Mouse (Mus musculus) liver, adult 2 months (tissue): ENCODE measurements at regions not wholly inside any gene's neighbourhood (a gene's known extent, or its start where the extent isn't known, plus 50 kb on each side); places are given as distances from the start of the nearest gene placed in this dataset.

Experiments used
- DNase-seq: peaks from one replicate; pipeline ENCODE4 v3.0.0-alpha.2; 2011; ENCODE audit warnings: low read depth, low spot score; ENCODE audit errors: extremely low read depth
- H3K27ac ChIP-seq: fragments of 200-500 bp; replicated peaks from 2 replicates; pipeline ENCODE4 v1.5.1; 2012; ENCODE audit warnings: low read depth, mild to moderate bottlenecking, control low read depth, inconsistent platforms, low read length; ENCODE audit not compliant: insufficient read depth
- H3K27me3 ChIP-seq: fragments of 200-500 bp; 2 replicates; pipeline ENCODE4 v1.6.1; 2012; ENCODE audit warnings: mild to moderate bottlenecking, moderate library complexity, low read length, inconsistent platforms; ENCODE audit not compliant: control insufficient read depth, insufficient read depth
- H3K36me3 ChIP-seq: fragments of 200-500 bp; 2 replicates; pipeline ENCODE4 v1.6.1; 2012; ENCODE audit warnings: low read length, inconsistent platforms; ENCODE audit not compliant: control insufficient read depth, insufficient read depth
- H3K4me1 ChIP-seq: fragments of 200-500 bp; 2 replicates; pipeline ENCODE4 v1.6.1; 2011; ENCODE audit warnings: low read length; ENCODE audit not compliant: control insufficient read depth, insufficient read depth
- H3K4me3 ChIP-seq: fragments of 200-500 bp; 2 replicates; pipeline ENCODE4 v1.5.1; 2011; ENCODE audit warnings: low read depth, mild to moderate bottlenecking, control low read depth, low read length, moderate library complexity; ENCODE audit not compliant: insufficient read depth
- H3K79me2 ChIP-seq: fragments of 200-500 bp; 2 replicates; pipeline ENCODE4 v1.6.1; 2012; ENCODE audit warnings: inconsistent platforms, mild to moderate bottlenecking, low read length, moderate library complexity; ENCODE audit not compliant: control insufficient read depth, insufficient read depth
- H3K9ac ChIP-seq: fragments of 200-500 bp; 2 replicates; pipeline ENCODE4 v1.6.1; 2012; ENCODE audit warnings: low read depth, mild to moderate bottlenecking, control low read depth, inconsistent platforms, low read length
- CTCF ChIP-seq: fragments of 200-500 bp; IDR thresholded peaks from 2 replicates; pipeline ENCODE4 v1.5.1; 2011; ENCODE audit warnings: low read depth, low read length, control low read depth
- POLR2A ChIP-seq: fragments of 200-500 bp; IDR thresholded peaks from 2 replicates; pipeline ENCODE4 v1.6.1; 2011; ENCODE audit warnings: low read length, control low read depth; ENCODE audit not compliant: insufficient read depth; ENCODE audit errors: extremely low read depth
- WGBS: fragments of 180-500 bp; shearing (Covaris S2); methylation state at CpG from one replicate; pipeline ENCODE4 v1.1.7; 2018; 5-methylcytosine and 5-hydroxymethylcytosine counted together

DNA sequence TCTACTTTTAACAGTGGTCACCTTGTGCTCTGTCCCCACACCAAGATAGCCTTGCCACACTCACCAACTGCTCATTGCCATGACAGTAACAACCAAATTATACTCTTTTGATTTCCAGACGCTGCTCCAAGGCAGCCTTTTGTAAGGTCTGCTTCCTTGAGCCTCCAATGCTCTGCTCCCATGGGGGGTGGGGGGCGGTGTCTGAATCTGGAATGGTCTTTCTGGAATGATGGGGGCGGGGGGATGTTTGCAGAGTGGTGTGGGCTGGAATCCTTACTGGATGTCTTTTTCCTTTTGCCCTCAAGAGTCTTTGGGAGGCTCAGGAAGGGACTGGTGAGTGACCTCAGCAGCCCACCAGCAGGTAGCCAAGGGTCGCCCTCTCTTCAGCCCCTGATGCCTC lies 131.4 kb upstream of the Lemd2 start:
- DNase-seq, result no peak

GRCm38 (mm10) chr17:27333593-27333992 lies 129.3 kb upstream of the Lemd2 start:
- no peaks in the 10 kb centered on the region for H3K79me2 ChIP-seq
- H3K36me3 ChIP-seq, result no peaks in the 10 kb centered on the region
- H3K9ac ChIP-seq, result no peak overlapping the region
- no peak overlapping the region for H3K27ac ChIP-seq
- no peaks in the 10 kb centered on the region for H3K4me1 ChIP-seq
- H3K27me3 ChIP-seq, result no peaks in the 10 kb centered on the region
- no peak overlapping the region for H3K4me3 ChIP-seq
- TF ChIP-seq POLR2A (no peak), CTCF (no peak)
- WGBS, result 84% methylated on average over 16 of the region's 16 CpGs
- no peak for DNase-seq

More for the DNA sequence above, 131.4 kb upstream of the Lemd2 start:
- 56% methylated on average over 4 of the region's 4 CpGs for WGBS
- Histone ChIP-seq H3K36me3 (no peaks in the 10 kb centered on the region), H3K79me2 (no peaks in the 10 kb centered on the region), H3K4me3 (no peak overlapping the region), H3K4me1 (no peaks in the 10 kb centered on the region), H3K9ac (no peak overlapping the region), H3K27ac (no peak overlapping the region), H3K27me3 (no peaks in the 10 kb centered on the region)
- no peak for TF ChIP-seq POLR2A
- no peak for TF ChIP-seq CTCF

DNA sequence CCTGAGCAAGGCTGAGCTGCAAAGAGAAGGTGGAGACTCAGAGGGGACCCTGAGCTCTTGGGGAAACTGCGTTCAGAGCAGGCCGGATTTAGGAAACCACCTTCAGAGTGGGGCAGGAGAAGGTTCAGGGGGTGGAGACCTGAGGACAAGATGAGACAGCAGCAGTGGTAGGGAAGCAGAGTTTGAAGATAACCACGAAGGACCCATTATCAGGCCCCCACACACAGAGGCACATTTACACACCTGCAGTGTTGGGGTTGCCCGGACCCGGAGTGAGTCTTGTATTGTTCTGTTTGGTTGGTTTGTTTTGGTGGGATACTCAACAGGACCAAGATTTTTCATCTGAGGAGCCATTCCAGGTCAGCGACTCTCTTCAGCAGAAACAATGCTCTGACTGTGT lies 128.9 kb upstream of the Lemd2 start:
- no peak for DNase-seq
- H3K4me1 ChIP-seq, result no peaks in the 10 kb centered on the region
- H3K4me3 ChIP-seq, result no peak overlapping the region
- no peak overlapping the region for H3K9ac ChIP-seq
- no peaks in the 10 kb centered on the region for H3K36me3 ChIP-seq
- no peaks in the 10 kb centered on the region for H3K27me3 ChIP-seq
- no peaks in the 10 kb centered on the region for H3K79me2 ChIP-seq
- TF ChIP-seq POLR2A, result no peak
- TF ChIP-seq CTCF, result no peak
- H3K27ac ChIP-seq, result no peak overlapping the region
- WGBS, result 79% methylated on average over 6 of the region's 6 CpGs

DNA sequence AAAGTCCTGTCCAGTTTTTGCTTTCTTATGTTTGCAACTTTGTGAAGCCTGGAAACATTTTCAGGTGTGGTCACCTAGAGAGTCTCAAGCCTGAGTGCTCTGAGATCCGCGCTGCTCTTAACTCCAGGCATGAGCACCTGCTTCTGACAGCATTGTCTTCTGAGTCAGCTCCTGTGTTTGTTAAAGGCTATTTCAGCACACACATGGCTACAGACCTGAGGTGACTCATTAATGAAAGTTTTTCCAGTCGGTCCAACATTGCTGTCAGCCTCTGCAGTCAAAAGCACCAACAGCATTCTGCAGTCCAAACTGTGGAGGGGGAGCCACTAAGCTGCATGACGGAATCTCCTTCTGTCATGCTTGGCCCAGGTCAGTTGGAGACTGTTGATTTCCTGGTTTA lies 127.8 kb upstream of the Lemd2 start:
- no peak for DNase-seq

DNA sequence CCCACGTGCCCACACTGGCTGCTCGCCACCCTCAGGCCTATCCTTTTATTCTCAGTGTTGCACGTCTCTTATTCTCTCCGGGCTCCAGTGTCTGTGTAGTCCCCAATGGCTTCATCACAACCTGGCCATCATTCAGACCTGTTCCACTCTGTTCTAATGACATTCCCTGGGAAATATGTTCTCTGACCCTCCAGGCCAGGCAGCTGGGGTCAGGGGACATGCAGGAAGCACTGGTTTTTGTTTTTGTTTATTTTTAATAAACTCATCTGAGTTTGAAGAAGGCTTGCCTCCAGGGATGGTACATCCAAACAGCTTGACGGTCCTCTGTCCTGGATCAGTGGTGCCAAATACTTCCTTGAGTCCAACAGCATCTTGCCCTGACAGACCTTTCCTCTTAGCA lies 127.4 kb upstream of the Lemd2 start:
- TF ChIP-seq POLR2A (no peak), CTCF (no peak)
- Histone ChIP-seq H3K79me2 (no peaks in the 10 kb centered on the region), H3K4me3 (no peak overlapping the region), H3K4me1 (no peaks in the 10 kb centered on the region), H3K36me3 (no peaks in the 10 kb centered on the region), H3K27ac (no peak overlapping the region), H3K27me3 (no peaks in the 10 kb centered on the region), H3K9ac (no peak overlapping the region)
- WGBS, result 87% methylated on average over 5 of the region's 5 CpGs
- no peak for DNase-seq

More for the DNA sequence above, 127.8 kb upstream of the Lemd2 start:
- WGBS, result 52% methylated on average over 4 of the region's 4 CpGs
- Histone ChIP-seq H3K4me1 (no peaks in the 10 kb centered on the region), H3K27ac (no peak overlapping the region), H3K36me3 (no peaks in the 10 kb centered on the region), H3K9ac (no peak overlapping the region), H3K79me2 (no peaks in the 10 kb centered on the region), H3K4me3 (no peak overlapping the region), H3K27me3 (no peaks in the 10 kb centered on the region)
- TF ChIP-seq CTCF (no peak), POLR2A (no peak)

DNA sequence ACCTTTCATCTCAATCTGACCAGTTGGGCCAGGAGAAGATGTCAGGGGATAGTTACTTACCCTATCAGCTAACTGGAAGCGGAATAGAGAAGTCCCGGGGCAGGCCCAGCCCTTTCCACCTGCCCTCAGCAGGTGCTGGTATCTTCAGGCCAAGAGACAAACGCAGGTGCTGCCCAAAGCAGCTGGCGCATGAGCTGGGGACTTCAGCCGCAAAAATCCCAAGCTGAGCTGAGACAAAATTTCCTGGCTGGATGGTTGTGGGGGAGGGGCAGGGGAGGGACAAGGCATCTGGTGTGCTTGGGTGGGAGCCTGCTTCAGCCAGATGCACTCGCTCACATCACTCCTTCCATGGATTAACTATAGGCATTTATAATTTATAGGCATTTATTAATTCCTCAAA lies 125.5 kb upstream of the Lemd2 start:
- TF ChIP-seq CTCF (no peak), POLR2A (no peak)
- Histone ChIP-seq H3K4me3 (no peak overlapping the region), H3K27me3 (peaks cover 2% of the 10 kb centered on the region; the same call in 1 of the 2 replicates), H3K4me1 (no peaks in the 10 kb centered on the region), H3K36me3 (no peaks in the 10 kb centered on the region), H3K9ac (no peak overlapping the region), H3K27ac (no peak overlapping the region), H3K79me2 (no peaks in the 10 kb centered on the region)
- DNase-seq, result no peak
- WGBS, result 63% methylated on average over 6 of the region's 6 CpGs
